Mouse (Mus musculus): Measurements from ENCODE around the gene Scfd2.

- TF ChIP-seq CTCF (IDR thresholded peaks at IDR 0.05; ENCODE audit: control insufficient read depth, insufficient read depth, low read length) (no peak), POLR2A (IDR thresholded peaks at IDR 0.05; ENCODE audit: borderline replicate concordance, control insufficient read depth, low read depth, low read length) (no peak)
These were observed 324.4 kb downstream of the Scfd2 start for GRCm38 (mm10) chr5:74207209-74207608.

Data from bone marrow, adult 2 months (tissue).